Mouse (Mus musculus): ENCODE results near the gene Gm20388. TPM values are rescaled to one million over a fixed set of nuclear protein-coding genes. Genes with fewer than 3 reads are reported as not detected.
A peak's percentile ranks its signal among the peaks of the same experiment; 100 is the strongest.

The Gm20388 gene
- total and polyA plus RNA-seq, 2 experiments from 2014 or later = 17.3 TPM; not detected in 1

GRCm38 (mm10) chr8:119978770-119979381 lies 68.2 kb downstream of the Gm20388 start:
- 68% methylated on average over 11 of the region's 11 CpGs for WGBS
- Histone ChIP-seq H3K9ac (replicated peaks; ENCODE audit: low read depth, low read length) (no peak overlapping the region), H3K27ac (ENCODE audit: low read depth) (no peak overlapping the region)

DNA sequence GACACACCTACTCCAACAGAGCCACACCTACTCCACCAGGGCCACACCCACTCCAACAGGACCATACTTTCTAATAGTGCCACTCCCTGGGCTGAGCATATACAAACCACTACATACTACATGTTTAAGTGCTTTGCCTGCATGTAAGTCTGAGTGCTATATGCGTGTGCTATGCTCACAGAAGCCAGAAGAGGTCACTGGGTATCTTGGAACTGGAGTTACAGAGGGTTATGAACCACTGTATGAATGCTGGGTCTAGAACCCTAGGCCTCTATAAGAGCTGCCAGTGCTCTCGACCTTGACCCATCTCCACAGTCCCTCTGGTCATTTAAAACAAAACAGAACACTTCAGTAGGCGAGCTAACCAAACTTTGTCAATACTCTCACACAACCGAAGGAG lies 70.6 kb downstream of the Gm20388 start:
- Histone ChIP-seq H3K27me3 (ENCODE audit: control insufficient read depth, insufficient read depth, low read length) (no peaks in the 10 kb centered on the region), H3K36me3 (replicated peaks; ENCODE audit: control insufficient read depth, insufficient read depth, low read length) (no peaks in the 10 kb centered on the region), H3K4me2 (ENCODE audit: low read depth, low read length) (no peak overlapping the region), H3K9ac (replicated peaks; ENCODE audit: low read depth, low read length) (no peak overlapping the region), H3K4me1 (ENCODE audit: control insufficient read depth, insufficient read depth) (no peaks in the 10 kb centered on the region), H3K4me3 (ENCODE audit: low read depth, low read length) (no peak overlapping the region), H3K9me3 (replicated peaks; ENCODE audit: control insufficient read depth, low read length) (no peaks in the 10 kb centered on the region), H3K27ac (ENCODE audit: low read depth) (no peak overlapping the region)
- WGBS = 69% methylated on average over 4 of the region's 4 CpGs
- no peak for ATAC-seq (ENCODE audit: insufficient read depth, low read depth)
- no peak for DNase-seq (ENCODE audit: low spot score)
- peak; percentile 37; the same call in 1 of the 2 replicates for TF ChIP-seq CTCF (IDR thresholded peaks at IDR 0.05; ENCODE audit: low read depth)
- TF ChIP-seq EP300 (IDR thresholded peaks at IDR 0.05; ENCODE audit: low read depth) = no peak

More at GRCm38 (mm10) chr8:119978770-119979381, 68.2 kb downstream of the Gm20388 start:
- Histone ChIP-seq H3K4me2 (ENCODE audit: low read depth, low read length) (no peak overlapping the region), H3K4me3 (ENCODE audit: low read depth, low read length) (no peak overlapping the region), H3K9me3 (replicated peaks; ENCODE audit: control insufficient read depth, low read length) (no peaks in the 10 kb centered on the region), H3K4me1 (ENCODE audit: control insufficient read depth, insufficient read depth) (no peaks in the 10 kb centered on the region), H3K36me3 (replicated peaks; ENCODE audit: control insufficient read depth, insufficient read depth, low read length) (no peaks in the 10 kb centered on the region), H3K27me3 (ENCODE audit: control insufficient read depth, insufficient read depth, low read length) (no peaks in the 10 kb centered on the region)
- ATAC-seq (ENCODE audit: insufficient read depth, low read depth) (no peak), DNase-seq (ENCODE audit: low spot score) (no peak)
- no peak for TF ChIP-seq CTCF (IDR thresholded peaks at IDR 0.05; ENCODE audit: low read depth)

DNA sequence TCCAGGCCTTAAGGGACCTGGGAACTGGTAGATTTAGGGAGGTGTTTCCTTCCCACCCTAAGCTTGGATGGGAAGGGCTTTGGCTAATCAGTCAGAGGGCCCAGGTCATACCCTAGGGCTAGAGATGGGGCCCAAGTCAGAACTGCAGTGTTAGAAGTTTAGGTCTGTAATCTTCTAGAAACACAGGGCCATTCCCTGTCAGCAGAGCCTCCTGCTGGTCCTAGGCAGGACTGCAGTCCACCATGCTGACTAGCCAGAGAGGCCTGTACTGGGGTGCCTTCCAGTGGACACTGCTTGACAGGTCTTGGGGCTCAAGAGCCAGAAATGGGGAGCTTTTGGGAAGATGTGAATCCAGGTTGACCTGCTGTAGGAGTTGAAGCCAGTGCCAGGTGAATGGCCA lies 73.4 kb downstream of the Gm20388 start:
- H3K27me3 ChIP-seq (ENCODE audit: control insufficient read depth, insufficient read depth, low read length) = no peaks in the 10 kb centered on the region
- H3K9me3 ChIP-seq (replicated peaks; ENCODE audit: control insufficient read depth, low read length) = no peaks in the 10 kb centered on the region
- no peaks in the 10 kb centered on the region for H3K36me3 ChIP-seq (replicated peaks; ENCODE audit: control insufficient read depth, insufficient read depth, low read length)
- no peak overlapping the region for H3K9ac ChIP-seq (replicated peaks; ENCODE audit: low read depth, low read length)
- DNase-seq (ENCODE audit: low spot score) (no peak), ATAC-seq (ENCODE audit: insufficient read depth, low read depth) (no peak)
- H3K4me2 ChIP-seq (ENCODE audit: low read depth, low read length) = no peak overlapping the region
- H3K4me1 ChIP-seq (ENCODE audit: control insufficient read depth, insufficient read depth) = peaks cover 9% of the 10 kb centered on the region
- TF ChIP-seq EP300 (IDR thresholded peaks at IDR 0.05; ENCODE audit: low read depth) (no peak), CTCF (IDR thresholded peaks at IDR 0.05; ENCODE audit: low read depth) (peak; percentile 35)
- no peak overlapping the region for H3K27ac ChIP-seq (ENCODE audit: low read depth)
- H3K4me3 ChIP-seq (ENCODE audit: low read depth, low read length) = no peak overlapping the region

- DNase-seq (ENCODE audit: low spot score) = no peak
- H3K9ac ChIP-seq (replicated peaks; ENCODE audit: low read depth, low read length) = no peak overlapping the region
- 57% methylated on average over 5 of the region's 5 CpGs for WGBS
- H3K4me1 ChIP-seq (ENCODE audit: control insufficient read depth, insufficient read depth) = peaks cover 9% of the 10 kb centered on the region
- H3K27me3 ChIP-seq (ENCODE audit: control insufficient read depth, insufficient read depth, low read length) = peaks cover 3% of the 10 kb centered on the region; the same call in 1 of the 2 replicates
- TF ChIP-seq EP300 (IDR thresholded peaks at IDR 0.05; ENCODE audit: low read depth) (no peak), CTCF (IDR thresholded peaks at IDR 0.05; ENCODE audit: low read depth) (no peak)
- no peaks in the 10 kb centered on the region for H3K9me3 ChIP-seq (replicated peaks; ENCODE audit: control insufficient read depth, low read length)
- H3K4me2 ChIP-seq (ENCODE audit: low read depth, low read length) = no peak overlapping the region
- H3K27ac ChIP-seq (ENCODE audit: low read depth) = no peak overlapping the region
- no peaks in the 10 kb centered on the region for H3K36me3 ChIP-seq (replicated peaks; ENCODE audit: control insufficient read depth, insufficient read depth, low read length)
- no peak overlapping the region for H3K4me3 ChIP-seq (ENCODE audit: low read depth, low read length)
- ATAC-seq (ENCODE audit: insufficient read depth, low read depth) = no peak
These were observed 75.5 kb downstream of the Gm20388 start for GRCm38 (mm10) chr8:119986174-119986573.

DNA sequence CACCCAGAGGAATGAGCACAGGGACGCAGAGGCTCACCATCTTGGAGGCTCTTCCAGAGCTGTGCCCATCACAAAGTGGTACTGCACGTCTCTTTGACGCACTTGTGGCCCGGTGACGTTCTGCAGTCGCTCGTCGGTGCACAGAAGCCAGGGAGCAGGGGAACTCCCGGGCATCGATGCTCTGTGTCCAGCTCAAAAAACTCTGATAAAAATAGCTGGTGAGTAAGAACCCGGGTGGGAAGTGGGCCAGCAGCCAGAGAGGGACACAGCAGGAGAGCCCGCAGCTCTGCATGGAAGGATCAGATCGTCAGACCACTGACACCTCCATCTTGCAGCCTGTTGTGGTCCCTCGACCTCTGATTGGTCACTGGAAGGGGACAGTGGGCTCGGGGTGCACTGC lies 77.4 kb downstream of the Gm20388 start:
- Histone ChIP-seq H3K27me3 (ENCODE audit: control insufficient read depth, insufficient read depth, low read length) (peaks cover 22% of the 10 kb centered on the region), H3K4me1 (ENCODE audit: control insufficient read depth, insufficient read depth) (peaks cover 9% of the 10 kb centered on the region), H3K4me2 (ENCODE audit: low read depth, low read length) (peak overlapping the region; percentile 44), H3K4me3 (ENCODE audit: low read depth, low read length) (no peak overlapping the region; the same call in 1 of the 2 replicates), H3K9me3 (replicated peaks; ENCODE audit: control insufficient read depth, low read length) (no peaks in the 10 kb centered on the region), H3K36me3 (replicated peaks; ENCODE audit: control insufficient read depth, insufficient read depth, low read length) (no peaks in the 10 kb centered on the region), H3K9ac (replicated peaks; ENCODE audit: low read depth, low read length) (no peak overlapping the region), H3K27ac (ENCODE audit: low read depth) (no peak overlapping the region)
- 21% methylated on average over 15 of the region's 15 CpGs for WGBS
- no peak for TF ChIP-seq EP300 (IDR thresholded peaks at IDR 0.05; ENCODE audit: low read depth)
- no peak for TF ChIP-seq CTCF (IDR thresholded peaks at IDR 0.05; ENCODE audit: low read depth)
- peak; percentile 84 for ATAC-seq (ENCODE audit: insufficient read depth, low read depth)
- peak; percentile 72 for DNase-seq (ENCODE audit: low spot score)

DNA sequence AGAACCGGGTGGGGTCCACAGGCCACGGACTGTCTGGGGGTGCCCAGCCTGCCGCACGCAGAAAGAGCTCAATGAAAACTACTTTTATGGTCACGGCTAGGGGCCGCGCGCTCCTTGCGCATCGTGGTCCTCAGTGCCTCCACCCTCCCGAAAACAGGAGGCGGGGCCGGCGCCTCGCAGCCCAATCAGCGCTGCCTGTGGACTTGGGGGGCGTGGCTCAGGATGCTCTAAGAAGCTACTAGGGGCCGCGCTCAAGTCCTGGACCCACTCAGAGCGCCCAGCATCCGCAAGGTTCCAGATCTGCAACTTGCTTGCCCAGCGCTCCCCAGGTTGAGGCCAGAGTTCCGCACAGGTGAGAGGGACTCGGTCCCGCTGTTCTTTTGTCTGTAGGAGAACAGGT lies 81.6 kb downstream of the Gm20388 start, which contains the start of gene Crispld2:
Crispld2 (plus strand) TSS at position 190 of the 400 bp plus-strand sequence.
- Histone ChIP-seq H3K9me3 (replicated peaks; ENCODE audit: control insufficient read depth, low read length) (no peaks in the 10 kb centered on the region), H3K36me3 (replicated peaks; ENCODE audit: control insufficient read depth, insufficient read depth, low read length) (no peaks in the 10 kb centered on the region), H3K9ac (replicated peaks; ENCODE audit: low read depth, low read length) (no peak within 1 kb of the TSS), H3K27me3 (ENCODE audit: control insufficient read depth, insufficient read depth, low read length) (peaks cover 41% of the 10 kb centered on the region), H3K4me1 (ENCODE audit: control insufficient read depth, insufficient read depth) (peaks cover 9% of the 10 kb centered on the region), H3K4me3 (ENCODE audit: low read depth, low read length) (peak within 1 kb of the TSS; percentile 18), H3K4me2 (ENCODE audit: low read depth, low read length) (peak within 1 kb of the TSS; percentile 19), H3K27ac (ENCODE audit: low read depth) (no peak within 1 kb of the TSS)
- TF ChIP-seq EP300 (IDR thresholded peaks at IDR 0.05; ENCODE audit: low read depth) (no peak), CTCF (IDR thresholded peaks at IDR 0.05; ENCODE audit: low read depth) (0 out of 2 replicates have a peak, but pooled peaks have one; percentile 6)
- WGBS = 2% methylated on average over 23 of the region's 25 CpGs
- DNase-seq (ENCODE audit: low spot score) (peak; percentile 32), ATAC-seq (ENCODE audit: insufficient read depth, low read depth) (peak; percentile 47)
